Mouse (Mus musculus): ENCODE data around the gene Pyy.

DNA sequence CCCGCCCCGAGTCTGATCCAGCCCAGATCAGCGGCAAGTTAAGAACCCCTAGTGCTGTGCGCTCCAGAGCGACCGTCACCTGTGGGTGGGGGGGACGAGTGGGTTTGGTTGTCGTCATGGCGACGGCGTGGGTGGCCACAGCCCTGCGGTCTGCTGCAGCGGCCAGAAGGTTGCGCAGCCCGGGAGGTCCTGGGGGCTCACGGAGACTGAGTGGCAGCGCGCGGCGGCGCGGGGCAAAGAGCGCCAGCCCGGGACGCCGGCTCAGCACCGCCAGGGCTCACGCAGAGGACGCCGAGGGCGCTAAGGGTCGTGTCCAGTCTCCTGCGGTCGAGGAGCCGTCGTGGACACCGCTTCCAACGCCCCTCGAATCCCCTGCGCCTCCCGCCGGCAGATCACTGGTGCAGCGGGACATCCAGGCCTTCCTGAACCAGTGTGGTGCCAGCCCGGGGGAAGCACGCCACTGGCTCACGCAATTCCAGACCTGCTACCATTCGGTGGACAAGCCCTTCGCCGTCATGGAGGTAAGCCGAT, 37.9 kb upstream of the Pyy start, which contains the start of gene Nags:
- TF ChIP-seq POLR2A (IDR thresholded peaks at IDR 0.05; ENCODE audit: borderline replicate concordance, control insufficient read depth, low read depth, low read length) (no peak), CTCF (IDR thresholded peaks at IDR 0.05; ENCODE audit: control insufficient read depth, insufficient read depth, low read length) (no peak)

Data from bone marrow, adult 2 months (tissue).